Mouse (Mus musculus) MEL (cell line): Measurements from ENCODE around the gene Cgnl1. TPM values are rescaled to one million over a fixed set of nuclear protein-coding genes. Genes with fewer than 3 reads are reported as not detected.
A peak's percentile ranks its signal among the peaks of the same experiment; 100 is the strongest.

ENCODE experiments used
- DNase-seq: peaks from one replicate; pipeline ENCODE4 v3.0.0; 2011; ENCODE audit warnings: low read depth, low spot score
- H3K27ac ChIP-seq: 2 replicates; pipeline ENCODE4 v1.5.1; 2012; ENCODE audit warnings: low read depth, mild to moderate bottlenecking, control low read depth, low read length, moderate library complexity; ENCODE audit not compliant: control insufficient read depth
- H3K27me3 ChIP-seq, 2 experiments: fragments of 150-350 bp in 1 of 2; sonication (generic) in 1 of 2; 2 replicates each; pipeline ENCODE4 v1.6.1; 2012; ENCODE audit warnings: low read length in 2 of 2, mild to moderate bottlenecking in 2 of 2, improper control_type of control experiment in 1 of 2, moderate library complexity in 1 of 2; ENCODE audit not compliant: insufficient read depth in 2 of 2, control insufficient read depth in 1 of 2
- H3K36me3 ChIP-seq, 2 experiments: 2 replicates each; pipeline ENCODE4 v1.6.1; 2012 to 2014; ENCODE audit warnings: low read length in 2 of 2, improper control_type of control experiment in 1 of 2, inconsistent platforms in 1 of 2, mild to moderate bottlenecking in 1 of 2; ENCODE audit not compliant: insufficient read depth in 2 of 2, control insufficient read depth in 1 of 2
- H3K4me1 ChIP-seq, 2 experiments: fragments of 150-350 bp in 1 of 2; sonication (generic) in 1 of 2; 2 replicates each; pipeline ENCODE4 v1.6.1; 2012; ENCODE audit warnings: low read length in 2 of 2, improper control_type of control experiment in 1 of 2, mild to moderate bottlenecking in 1 of 2; ENCODE audit not compliant: insufficient read depth in 2 of 2, control insufficient read depth in 1 of 2
- H3K4me3 ChIP-seq, 2 experiments: fragments of 150-350 bp in 1 of 2; sonication (generic) in 1 of 2; 2 replicates each; pipeline ENCODE4 v1.5.1; 2012; ENCODE audit warnings: low read depth in 2 of 2, low read length in 2 of 2, mild to moderate bottlenecking in 2 of 2, moderate library complexity in 2 of 2, control low read depth in 1 of 2, improper control_type of control experiment in 1 of 2; ENCODE audit not compliant: control insufficient read depth in 1 of 2, insufficient read depth in 1 of 2
- H3K79me2 ChIP-seq: 2 replicates; pipeline ENCODE4 v1.6.1; 2012; ENCODE audit warnings: mild to moderate bottlenecking, low read length, moderate library complexity; ENCODE audit not compliant: control insufficient read depth, poor library complexity, insufficient read depth
- H3K9ac ChIP-seq: 2 replicates; pipeline ENCODE4 v1.6.1; 2012; ENCODE audit warnings: low read depth, mild to moderate bottlenecking, control low read depth, low read length, moderate library complexity; ENCODE audit not compliant: control insufficient read depth, poor library complexity, severe bottlenecking
- H3K9me3 ChIP-seq: fragments of 150-350 bp; sonication (generic); replicated peaks from 2 replicates; pipeline ENCODE4 v1.6.1; 2012; ENCODE audit warnings: mild to moderate bottlenecking, low read length, improper control_type of control experiment, moderate library complexity; ENCODE audit not compliant: insufficient read depth
- BHLHE40 ChIP-seq: IDR thresholded peaks from 2 replicates; pipeline ENCODE4 v1.6.1; 2012; ENCODE audit warnings: low read depth, mild to moderate bottlenecking, inconsistent platforms, low read length, improper control_type of control experiment, borderline replicate concordance
- CHD1 ChIP-seq: IDR thresholded peaks from 2 replicates; pipeline ENCODE4 v1.6.1; 2012; ENCODE audit warnings: low read depth, mild to moderate bottlenecking, inconsistent platforms, low read length, improper control_type of control experiment
- CHD2 ChIP-seq: IDR thresholded peaks from 2 replicates; pipeline ENCODE4 v1.6.1; 2011; ENCODE audit warnings: low read length, improper control_type of control experiment
- CTCF ChIP-seq, 3 experiments: IDR thresholded peaks in 2 of 3; conservative IDR thresholded peaks in 1 of 3; 2 replicates each; pipeline ENCODE4 v1.5.1; 2011 to 2012; ENCODE audit warnings: low read length in 3 of 3, low read depth in 2 of 3, mild to moderate bottlenecking in 2 of 3, improper control_type of control experiment in 1 of 3, inconsistent platforms in 1 of 3, mixed read lengths in 1 of 3, moderate library complexity in 1 of 3; ENCODE audit not compliant: control insufficient read depth in 1 of 3, insufficient read depth in 1 of 3, poor library complexity in 1 of 3, severe bottlenecking in 1 of 3
- E2F4 ChIP-seq: IDR thresholded peaks from 2 replicates; pipeline ENCODE4 v1.6.1; 2011; ENCODE audit warnings: low read depth, low read length, improper control_type of control experiment, borderline replicate concordance
- EP300 ChIP-seq, 2 experiments: IDR thresholded peaks; 2 replicates each; pipeline ENCODE4 v1.6.1; 2011; ENCODE audit warnings: improper control_type of control experiment in 2 of 2, low read length in 2 of 2, low read depth in 1 of 2, mild to moderate bottlenecking in 1 of 2
- GABPA ChIP-seq: IDR thresholded peaks from 2 replicates; pipeline ENCODE4 v1.6.1; 2012; ENCODE audit warnings: low read depth, mild to moderate bottlenecking, inconsistent platforms, low read length, improper control_type of control experiment, moderate library complexity
- GATA1 ChIP-seq: IDR thresholded peaks from 2 replicates; pipeline ENCODE4 v1.6.1; 2011; ENCODE audit warnings: low read depth, low read length, improper control_type of control experiment
- HCFC1 ChIP-seq: IDR thresholded peaks from 2 replicates; pipeline ENCODE4 v1.6.1; 2012; ENCODE audit warnings: low read depth, mild to moderate bottlenecking, inconsistent platforms, low read length, improper control_type of control experiment, moderate library complexity
- KAT2A ChIP-seq: conservative IDR thresholded peaks from 2 replicates; pipeline ENCODE4 v1.6.1; 2012; ENCODE audit warnings: low read depth, low read length, improper control_type of control experiment, inconsistent platforms
- MAFK ChIP-seq: IDR thresholded peaks from 2 replicates; pipeline ENCODE4 v1.6.1; 2011; ENCODE audit warnings: low read depth, mild to moderate bottlenecking, low read length, improper control_type of control experiment, borderline replicate concordance
- MAZ ChIP-seq: IDR thresholded peaks from 2 replicates; pipeline ENCODE4 v1.6.1; 2012; ENCODE audit warnings: low read depth, mild to moderate bottlenecking, inconsistent platforms, low read length, improper control_type of control experiment
- MEF2A ChIP-seq: IDR thresholded peaks from 2 replicates; pipeline ENCODE4 v1.6.1; 2014; ENCODE audit warnings: low read depth, mild to moderate bottlenecking, inconsistent platforms, low read length, improper control_type of control experiment; ENCODE audit not compliant: poor library complexity, insufficient replicate concordance, severe bottlenecking; ENCODE audit errors: extremely low read depth
- MXI1 ChIP-seq: IDR thresholded peaks from 2 replicates; pipeline ENCODE4 v1.6.1; 2011; ENCODE audit warnings: mild to moderate bottlenecking, low read depth, low read length, improper control_type of control experiment
- MYB ChIP-seq: IDR thresholded peaks from 2 replicates; pipeline ENCODE4 v1.6.1; 2011; ENCODE audit warnings: mild to moderate bottlenecking, low read depth, low read length, improper control_type of control experiment
- NRF1 ChIP-seq: IDR thresholded peaks from 2 replicates; pipeline ENCODE4 v1.6.1; 2014; ENCODE audit warnings: low read depth, mild to moderate bottlenecking, inconsistent platforms, low read length, improper control_type of control experiment, moderate library complexity; ENCODE audit not compliant: poor library complexity, insufficient read depth, severe bottlenecking
- RAD21 ChIP-seq: IDR thresholded peaks from 2 replicates; pipeline ENCODE4 v1.6.1; 2011; ENCODE audit warnings: mild to moderate bottlenecking, low read depth, low read length, improper control_type of control experiment
- RCOR1 ChIP-seq: IDR thresholded peaks from 2 replicates; pipeline ENCODE4 v1.6.1; 2012; ENCODE audit warnings: low read depth, mild to moderate bottlenecking, inconsistent platforms, low read length, improper control_type of control experiment
- SIN3A ChIP-seq: IDR thresholded peaks from 2 replicates; pipeline ENCODE4 v1.6.1; 2012; ENCODE audit warnings: low read length, improper control_type of control experiment, inconsistent platforms
- SMC3 ChIP-seq: IDR thresholded peaks from 2 replicates; pipeline ENCODE4 v1.6.1; 2011; ENCODE audit warnings: low read depth, low read length, improper control_type of control experiment
- TBP ChIP-seq: IDR thresholded peaks from 2 replicates; pipeline ENCODE4 v1.8.0; 2011; ENCODE audit warnings: low read depth, low read length, improper control_type of control experiment
- TCF12 ChIP-seq: IDR thresholded peaks from 2 replicates; pipeline ENCODE4 v1.6.1; 2014; ENCODE audit warnings: low read depth, mild to moderate bottlenecking, inconsistent platforms, low read length, improper control_type of control experiment, moderate library complexity
- USF1 ChIP-seq: IDR thresholded peaks from 2 replicates; pipeline ENCODE4 v1.6.1; 2014; ENCODE audit warnings: low read depth, mild to moderate bottlenecking, inconsistent platforms, low read length, improper control_type of control experiment, moderate library complexity
- USF2 ChIP-seq, 2 experiments: IDR thresholded peaks; 2 replicates each; pipeline ENCODE4 v1.6.1; 2011 to 2012; ENCODE audit warnings: improper control_type of control experiment in 2 of 2, low read length in 2 of 2, borderline replicate concordance in 1 of 2, inconsistent platforms in 1 of 2, low read depth in 1 of 2, mild to moderate bottlenecking in 1 of 2; ENCODE audit not compliant: insufficient read depth in 1 of 2
- ZC3H11A ChIP-seq: IDR thresholded peaks from 2 replicates; pipeline ENCODE4 v1.6.1; 2012; ENCODE audit warnings: low read depth, mild to moderate bottlenecking, inconsistent platforms, low read length, improper control_type of control experiment
- ZMIZ1 ChIP-seq: IDR thresholded peaks from 2 replicates; pipeline ENCODE4 v1.6.1; 2012; ENCODE audit warnings: low read depth, mild to moderate bottlenecking, inconsistent platforms, low read length, improper control_type of control experiment, moderate library complexity
- ZNF384 ChIP-seq: IDR thresholded peaks from 2 replicates; pipeline ENCODE4 v1.6.1; 2012; ENCODE audit warnings: low read depth, mild to moderate bottlenecking, inconsistent platforms, low read length, improper control_type of control experiment
- polyA plus RNA-seq, 2 experiments: library from polyadenylated mRNA; stranded (reverse) in 1 of 2; unstranded in 1 of 2; fragments of >175 nt in 1 of 2; fragments of >200 nt in 1 of 2; gene quantifications; 2 replicates each; pipeline versions ENCODE4 v1.2.1 to v1.2.4; 2012; ENCODE audit warnings: low replicate concordance in 2 of 2, low read depth in 1 of 2; ENCODE audit not compliant: insufficient read length in 2 of 2, insufficient read depth in 1 of 2, missing spikeins in 1 of 2
- total RNA-seq: library from RNA; depleted of rRNA; stranded (reverse); fragments of 300-350 nt; gene quantifications from 2 replicates; pipeline ENCODE4 v1.2.3, GENCODE M21; 2012

Gene Cgnl1
- total and polyA plus RNA-seq, 3 experiments, result 0.19 to 0.70 TPM; not detected in 1

DNA sequence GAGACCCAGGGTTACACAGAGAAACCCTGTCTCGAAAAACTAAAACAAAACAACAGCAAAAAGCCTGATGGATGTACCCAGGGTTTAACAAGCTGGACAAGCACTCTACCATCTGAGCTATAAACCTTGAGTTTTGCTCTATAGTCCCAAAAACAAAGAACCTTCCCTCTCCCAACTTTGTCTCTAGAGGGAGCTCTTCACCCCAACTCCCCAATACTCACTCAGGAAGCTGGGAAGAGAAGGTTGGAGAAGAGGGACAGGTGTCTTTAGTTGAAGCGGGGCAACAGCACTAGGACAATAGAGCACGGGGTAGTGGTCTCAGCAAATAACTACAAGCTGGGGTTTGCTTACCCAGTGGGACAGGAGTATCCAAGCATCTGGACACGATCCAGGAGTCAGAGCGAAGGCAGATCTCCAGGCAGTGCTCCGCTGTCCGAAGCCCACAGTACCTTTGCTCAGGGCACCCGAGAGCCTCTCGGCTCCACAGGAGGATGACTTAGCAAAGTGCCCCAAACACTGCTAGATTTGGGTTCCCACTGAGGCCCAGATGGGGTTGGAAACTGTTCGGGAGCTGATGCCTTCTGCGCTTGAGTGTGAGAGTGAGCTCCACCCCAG, 37.3 kb upstream of the Cgnl1 start:
- DNase-seq, result peak; percentile 30
- no peak overlapping the region for H3K4me3 ChIP-seq
- no peaks in the 10 kb centered on the region for H3K9me3 ChIP-seq
- H3K9ac ChIP-seq, result no peak overlapping the region
- H3K36me3 ChIP-seq, result no peaks in the 10 kb centered on the region
- no peak for TF ChIP-seq CHD2
- peak; percentile 37 to 71 (median 41) for TF ChIP-seq CTCF (IDR thresholded peaks at IDR 0.05 in 2 of 3, conservative IDR thresholded peaks at IDR 0.05 in 1 of 3; ENCODE audit: control insufficient read depth in 1 of 3, insufficient read depth in 1 of 3, low read depth in 2 of 3, low read length in 3 of 3, poor library complexity in 1 of 3, severe bottlenecking in 1 of 3)
- no peak for TF ChIP-seq EP300 (IDR thresholded peaks at IDR 0.05; ENCODE audit: low read depth in 1 of 2, low read length in 2 of 2)
- TF ChIP-seq MYB, result no peak
- TF ChIP-seq RAD21, result peak; percentile 52
- no peak for TF ChIP-seq ZMIZ1
- TF ChIP-seq MEF2A, result no peak
- no peak for TF ChIP-seq NRF1
- no peak for TF ChIP-seq HCFC1
- TF ChIP-seq ZC3H11A, result peak; percentile 42
- TF ChIP-seq MAFK, result no peak
- no peak for TF ChIP-seq GABPA
- TF ChIP-seq CHD1, result no peak
- TF ChIP-seq GATA1, result no peak
- TF ChIP-seq MAZ, result no peak
- TF ChIP-seq SMC3, result peak; percentile 61
- H3K79me2 ChIP-seq, result no peaks in the 10 kb centered on the region
- H3K27me3 ChIP-seq, result peaks cover 2 to 7% of the 10 kb centered on the region in 2 experiments
- no peak overlapping the region for H3K27ac ChIP-seq
- no peaks in the 10 kb centered on the region for H3K4me1 ChIP-seq

DNA sequence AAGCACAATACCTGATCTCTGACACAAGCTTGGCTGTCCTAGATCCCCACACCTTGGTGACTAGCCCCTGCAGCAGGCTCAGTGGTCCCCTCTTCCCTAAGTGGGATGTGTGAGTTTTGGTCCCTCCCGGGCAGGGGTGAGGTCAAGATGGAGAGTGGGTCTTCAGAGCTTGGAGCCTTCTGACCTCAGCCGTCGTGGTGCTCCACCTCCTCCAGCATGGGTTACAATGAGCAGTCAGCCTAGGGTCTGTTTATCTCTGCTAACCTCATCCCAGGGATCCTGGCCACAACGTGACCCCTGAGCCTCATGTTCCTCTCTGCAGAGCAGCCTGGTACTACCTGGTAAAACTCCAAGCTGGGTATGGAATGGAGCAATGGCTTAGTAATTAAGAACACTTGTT, 36.4 kb upstream of the Cgnl1 start:
- H3K27ac ChIP-seq, result no peak overlapping the region
- TF ChIP-seq TCF12, result no peak
- no peak for TF ChIP-seq RCOR1
- no peak for TF ChIP-seq GATA1
- TF ChIP-seq SIN3A, result no peak
- no peak for TF ChIP-seq E2F4
- no peak for TF ChIP-seq USF1
- no peak for TF ChIP-seq USF2 (IDR thresholded peaks at IDR 0.05; ENCODE audit: borderline replicate concordance in 1 of 2, insufficient read depth in 1 of 2, low read depth in 1 of 2, low read length in 2 of 2)
- TF ChIP-seq KAT2A, result no peak
- TF ChIP-seq GABPA, result no peak
- no peak for TF ChIP-seq SMC3
- no peak for TF ChIP-seq BHLHE40
- TF ChIP-seq CTCF (IDR thresholded peaks at IDR 0.05 in 2 of 3, conservative IDR thresholded peaks at IDR 0.05 in 1 of 3; ENCODE audit: control insufficient read depth in 1 of 3, insufficient read depth in 1 of 3, low read depth in 2 of 3, low read length in 3 of 3, poor library complexity in 1 of 3, severe bottlenecking in 1 of 3), result no peak
- no peak for TF ChIP-seq NRF1
- TF ChIP-seq TBP, result no peak
- no peak for TF ChIP-seq CHD1
- no peak for TF ChIP-seq MXI1
- TF ChIP-seq ZNF384, result no peak
- H3K4me1 ChIP-seq, result no peaks in the 10 kb centered on the region
- DNase-seq, result no peak
- H3K27me3 ChIP-seq, result peaks cover 9 to 12% of the 10 kb centered on the region in 2 experiments
- H3K36me3 ChIP-seq, result no peaks in the 10 kb centered on the region
- H3K9ac ChIP-seq, result no peak overlapping the region
- no peaks in the 10 kb centered on the region for H3K79me2 ChIP-seq
- H3K9me3 ChIP-seq, result no peaks in the 10 kb centered on the region
- no peak overlapping the region for H3K4me3 ChIP-seq
